Mouse (Mus musculus): ENCODE measurements at regions not wholly inside any gene's neighbourhood (a gene's known extent, or its start where the extent isn't known, plus 50 kb on each side); places are given as distances from the start of the nearest gene placed in this dataset.
"Not testable (repeated sequence)": the region's sequence is repeated elsewhere in the genome, so short reads cannot be mapped to it uniquely, and the experiment has no call there.

- no peak for DNase-seq (ENCODE audit: low spot score in 2 of 2)
These were observed 135.7 kb upstream of the Tlr4 start for GRCm38 (mm10) chr4:66691598-66692220.

GRCm38 (mm10) chr4:66693982-66694578, 133.3 kb upstream of the Tlr4 start:
- DNase-seq (ENCODE audit: low spot score in 2 of 2): no peak

- DNase-seq (ENCODE audit: low spot score in 2 of 2): no peak
These were observed 111.3 kb upstream of the Tlr4 start for GRCm38 (mm10) chr4:66715821-66716760.

- no peak for DNase-seq (ENCODE audit: low spot score in 2 of 2)
These were observed 90.0 kb upstream of the Tlr4 start for GRCm38 (mm10) chr4:66737407-66737806.

GRCm38 (mm10) chr4:66743421-66743820, 84.0 kb upstream of the Tlr4 start:
- not testable (repeated sequence) for DNase-seq (ENCODE audit: low spot score in 2 of 2)

- DNase-seq (ENCODE audit: low spot score in 2 of 2): peak; percentile 6 to 33
These were observed 58.6 kb upstream of the Tlr4 start for GRCm38 (mm10) chr4:66768762-66769161.

Data from spleen, postnatal 10 days (tissue).